Mouse (Mus musculus): Measurements from ENCODE around the gene Ddx20. TPM values are rescaled to one million over a fixed set of nuclear protein-coding genes. Genes with fewer than 3 reads are reported as not detected.

Ddx20 gene
- polyA plus RNA-seq, 1 experiment from 2014 or later = 40.1 TPM

GRCm38 (mm10) chr3:105717856-105718555 lies 30.6 kb upstream of the Ddx20 start:
- H3K4me2 ChIP-seq (replicated peaks) = no peak overlapping the region; the same call in 1 of the 2 replicates
- no peaks in the 10 kb centered on the region for H3K9me3 ChIP-seq
- no peaks in the 10 kb centered on the region for H3K27me3 ChIP-seq
- peaks cover 22% of the 10 kb centered on the region for H3K4me1 ChIP-seq
- H3K36me3 ChIP-seq = no peaks in the 10 kb centered on the region; the same call in 1 of the 2 replicates
- H3K9ac ChIP-seq = no peak overlapping the region
- WGBS = 59% methylated on average over 11 of the region's 11 CpGs
- no peak overlapping the region for H3K4me3 ChIP-seq
- no peak for ATAC-seq (ENCODE audit: low FRiP score, low read depth)
- no peak overlapping the region for H3K27ac ChIP-seq

DNA sequence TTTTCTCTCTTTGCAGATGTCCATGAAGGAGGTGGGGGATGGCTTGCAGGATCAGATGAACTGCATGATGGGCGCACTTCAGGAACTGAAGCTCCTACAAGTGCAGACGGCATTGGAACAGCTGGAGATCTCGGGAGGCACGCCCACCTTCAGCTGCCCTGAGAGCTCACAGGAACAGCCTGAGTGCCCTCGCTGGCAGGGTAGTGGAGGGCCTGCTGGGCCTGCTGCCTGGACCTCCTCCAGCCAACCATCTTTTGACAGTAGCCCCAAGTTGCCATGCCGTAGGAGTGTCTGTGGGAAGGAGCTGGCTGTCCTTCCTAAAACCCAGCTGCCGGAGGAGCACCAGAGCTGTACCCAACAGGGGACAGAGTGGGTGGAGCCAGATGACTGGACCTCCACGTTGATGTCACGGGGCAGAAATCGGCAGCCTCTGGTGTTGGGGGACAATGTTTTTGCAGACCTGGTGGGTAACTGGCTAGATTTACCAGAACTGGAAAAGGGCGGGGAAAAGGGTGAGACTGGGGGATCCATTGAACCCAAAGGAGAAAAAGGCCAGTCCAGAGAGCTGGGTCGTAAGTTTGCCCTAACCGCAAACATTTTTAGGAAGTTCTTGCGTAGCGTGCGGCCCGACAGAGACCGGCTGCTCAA lies 29.1 kb upstream of the Ddx20 start:
- Histone ChIP-seq H3K9ac (no peak overlapping the region), H3K9me3 (no peaks in the 10 kb centered on the region), H3K4me3 (no peak overlapping the region), H3K27ac (no peak overlapping the region; the same call in 1 of the 2 replicates), H3K4me1 (peaks cover 22% of the 10 kb centered on the region), H3K27me3 (no peaks in the 10 kb centered on the region), H3K4me2 (replicated peaks) (no peak overlapping the region), H3K36me3 (no peaks in the 10 kb centered on the region)
- WGBS = 58% methylated on average over 18 of the region's 18 CpGs
- peak; percentile 17; the same call in 1 of the 2 replicates for ATAC-seq (ENCODE audit: low FRiP score, low read depth)

DNA sequence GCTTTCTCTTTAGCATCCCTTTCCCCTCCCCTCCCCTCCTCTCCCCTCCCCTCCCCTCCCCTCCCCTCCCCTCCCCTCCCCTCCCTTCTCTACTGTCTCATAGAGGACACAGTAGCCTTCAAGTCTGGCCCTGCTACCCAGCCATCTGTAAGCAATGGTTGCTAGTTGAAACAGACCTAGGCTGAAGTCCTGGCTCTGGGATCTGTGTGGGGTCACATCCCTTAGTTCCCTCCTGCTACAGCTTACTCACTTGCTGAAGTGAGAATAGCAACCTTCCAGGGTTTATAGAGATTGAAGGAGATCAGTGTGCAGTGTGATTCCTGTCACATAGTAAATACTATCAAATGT lies 27.4 kb upstream of the Ddx20 start:
- no peaks in the 10 kb centered on the region for H3K9me3 ChIP-seq
- no peak overlapping the region for H3K4me2 ChIP-seq (replicated peaks)
- H3K27ac ChIP-seq = no peak overlapping the region
- no peaks in the 10 kb centered on the region for H3K36me3 ChIP-seq
- H3K4me1 ChIP-seq = peaks cover 22% of the 10 kb centered on the region
- no peaks in the 10 kb centered on the region for H3K27me3 ChIP-seq
- ATAC-seq (ENCODE audit: low FRiP score, low read depth) = no peak
- no peak overlapping the region for H3K4me3 ChIP-seq
- H3K9ac ChIP-seq = no peak overlapping the region

DNA sequence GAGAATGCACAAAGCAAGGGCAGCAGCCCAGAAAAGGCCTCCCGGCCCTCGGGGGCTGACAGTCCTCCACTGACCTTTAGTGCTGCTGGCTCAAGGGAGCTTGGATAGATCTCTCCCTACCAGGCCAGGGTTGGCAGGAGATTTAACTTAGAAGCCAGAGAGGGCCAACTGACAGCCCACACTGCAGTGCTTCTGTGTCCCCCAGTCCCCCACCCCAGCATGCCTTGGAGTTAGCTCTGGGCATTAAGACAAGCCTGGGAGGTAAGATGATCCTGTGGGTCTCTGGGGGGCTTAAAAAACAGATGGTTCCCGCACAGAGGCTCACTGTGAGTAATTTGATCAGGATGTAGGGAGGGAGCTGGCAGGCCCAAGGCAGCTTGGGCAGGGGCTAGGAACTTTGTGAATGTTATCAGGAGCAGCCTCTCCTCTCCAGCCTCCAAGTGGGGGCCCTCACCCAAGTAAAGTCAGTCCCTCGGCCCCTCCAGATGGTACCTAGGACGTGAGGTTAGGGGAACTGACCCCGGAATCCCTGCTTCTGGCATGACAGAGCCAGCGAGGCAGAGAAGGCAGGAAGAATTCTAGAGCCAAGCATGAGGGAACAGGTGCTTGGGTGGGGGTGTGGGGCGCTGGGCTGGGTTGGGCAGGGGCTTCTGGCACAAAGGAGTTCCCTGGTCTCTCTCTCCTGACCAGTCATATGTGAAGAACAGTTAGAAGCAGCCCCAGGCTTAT lies 26.9 kb upstream of the Ddx20 start:
- H3K4me1 ChIP-seq = peaks cover 22% of the 10 kb centered on the region
- H3K36me3 ChIP-seq = no peaks in the 10 kb centered on the region
- ATAC-seq (ENCODE audit: low FRiP score, low read depth) = peak; percentile 88
- H3K27me3 ChIP-seq = no peaks in the 10 kb centered on the region
- H3K9me3 ChIP-seq = no peaks in the 10 kb centered on the region
- H3K4me2 ChIP-seq (replicated peaks) = no peak overlapping the region
- H3K9ac ChIP-seq = no peak overlapping the region
- WGBS = 16% methylated on average over 8 of the region's 8 CpGs
- H3K4me3 ChIP-seq = no peak overlapping the region
- H3K27ac ChIP-seq = peak overlapping the region; percentile 39; the same call in 1 of the 2 replicates

GRCm38 (mm10) chr3:105712827-105713226 lies 25.5 kb upstream of the Ddx20 start:
- Histone ChIP-seq H3K27me3 (no peaks in the 10 kb centered on the region), H3K4me2 (replicated peaks) (no peak overlapping the region), H3K9ac (no peak overlapping the region), H3K27ac (no peak overlapping the region), H3K9me3 (no peaks in the 10 kb centered on the region), H3K4me1 (peaks cover 15% of the 10 kb centered on the region), H3K36me3 (no peaks in the 10 kb centered on the region), H3K4me3 (no peak overlapping the region)
- ATAC-seq (ENCODE audit: low FRiP score, low read depth) = no peak

DNA sequence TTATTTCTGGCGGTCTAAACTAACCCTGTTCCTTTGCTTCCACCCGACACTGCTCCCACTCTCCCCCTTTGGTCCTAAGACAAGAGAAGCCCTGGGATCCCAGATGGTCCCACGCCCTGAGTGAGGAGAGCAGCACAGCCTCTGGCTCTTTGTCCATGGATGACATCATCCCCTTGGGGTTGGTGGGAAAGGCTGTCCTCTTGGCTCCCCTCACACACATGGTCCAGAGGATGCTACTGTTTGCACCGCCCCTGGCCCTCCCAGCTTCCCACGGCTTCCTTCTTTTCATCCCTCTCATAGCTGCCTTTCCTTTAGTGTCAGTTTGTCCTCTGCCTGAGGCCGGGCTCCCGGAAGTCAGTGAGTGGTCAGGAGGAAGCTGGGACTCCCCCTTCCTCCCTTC lies 24.4 kb upstream of the Ddx20 start:
- Histone ChIP-seq H3K4me2 (replicated peaks) (no peak overlapping the region), H3K27me3 (peaks cover 10% of the 10 kb centered on the region), H3K36me3 (no peaks in the 10 kb centered on the region), H3K27ac (no peak overlapping the region), H3K4me1 (peaks cover 17% of the 10 kb centered on the region), H3K9ac (no peak overlapping the region), H3K9me3 (no peaks in the 10 kb centered on the region), H3K4me3 (no peak overlapping the region)
- 65% methylated on average over 7 of the region's 7 CpGs for WGBS
- ATAC-seq (ENCODE audit: low FRiP score, low read depth) = no peak

DNA sequence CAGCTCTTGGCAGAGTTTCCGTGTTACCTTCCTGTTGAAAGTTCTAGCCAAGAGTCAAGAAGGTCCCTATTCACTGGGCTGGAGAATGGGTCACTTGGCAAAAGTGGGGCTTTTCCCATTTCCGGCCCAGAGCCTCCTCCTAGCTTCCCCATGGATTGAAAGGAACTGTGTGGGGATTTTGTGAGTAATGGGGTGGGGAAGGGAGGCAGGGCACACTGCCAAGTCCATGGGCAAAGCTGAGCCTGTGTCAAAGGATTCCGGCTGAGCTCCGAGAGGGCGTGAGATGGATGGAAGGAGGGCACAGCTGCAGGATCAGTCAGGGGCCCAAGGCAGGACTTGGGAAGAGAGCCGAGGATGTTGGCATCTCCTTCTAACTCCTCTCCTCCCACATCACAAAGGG lies 22.9 kb upstream of the Ddx20 start:
- H3K4me2 ChIP-seq (replicated peaks) = no peak overlapping the region
- H3K27ac ChIP-seq = no peak overlapping the region
- ATAC-seq (ENCODE audit: low FRiP score, low read depth) = no peak
- no peak overlapping the region for H3K4me3 ChIP-seq
- H3K27me3 ChIP-seq = peaks cover 25% of the 10 kb centered on the region
- H3K36me3 ChIP-seq = no peaks in the 10 kb centered on the region
- WGBS = 68% methylated on average over 6 of the region's 6 CpGs
- H3K9me3 ChIP-seq = no peaks in the 10 kb centered on the region
- peaks cover 26% of the 10 kb centered on the region for H3K4me1 ChIP-seq
- no peak overlapping the region for H3K9ac ChIP-seq

- no peak overlapping the region for H3K4me3 ChIP-seq
- WGBS = 18% methylated on average over 7 of the region's 7 CpGs
- no peak overlapping the region for H3K9ac ChIP-seq
- no peak overlapping the region for H3K27ac ChIP-seq
- peaks cover 18% of the 10 kb centered on the region for H3K4me1 ChIP-seq
- no peaks in the 10 kb centered on the region for H3K9me3 ChIP-seq
- H3K4me2 ChIP-seq (replicated peaks) = no peak overlapping the region
- peaks cover 43% of the 10 kb centered on the region for H3K27me3 ChIP-seq
- no peak for ATAC-seq (ENCODE audit: low FRiP score, low read depth)
- H3K36me3 ChIP-seq = no peaks in the 10 kb centered on the region
Observed at GRCm38 (mm10) chr3:105707590-105707989, 20.2 kb upstream of the Ddx20 start.

DNA sequence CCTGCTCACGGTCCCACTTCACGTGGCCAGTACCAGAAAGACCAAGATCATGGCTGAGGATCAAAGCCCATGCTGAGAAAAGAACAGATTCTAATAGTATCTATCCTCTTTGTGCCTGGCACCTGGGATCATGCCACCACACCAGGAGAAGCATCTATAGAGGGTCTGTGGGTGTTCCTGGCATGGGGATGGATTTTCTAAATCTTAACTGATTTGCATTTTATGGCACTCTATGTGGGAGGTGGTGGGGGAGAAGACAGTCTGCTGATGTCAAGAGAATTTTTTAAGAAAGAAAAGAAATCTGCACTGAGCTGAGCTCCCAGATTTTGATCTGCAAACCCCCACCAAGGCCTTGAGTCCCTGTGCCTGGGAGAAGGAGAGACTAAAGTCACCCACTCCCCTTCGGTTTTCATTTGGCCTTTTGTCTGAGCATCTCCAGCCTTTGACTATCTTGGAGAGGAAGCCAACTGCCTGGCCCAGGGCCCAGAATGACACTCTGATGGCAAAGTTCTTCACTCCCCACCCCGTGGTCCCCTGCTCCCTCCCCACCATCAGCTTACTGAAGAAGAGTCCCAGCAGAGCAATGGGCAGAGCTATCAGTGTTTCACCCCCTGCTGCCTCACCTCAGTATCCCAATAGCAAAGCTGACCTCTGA lies 19.1 kb upstream of the Ddx20 start:
- Histone ChIP-seq H3K9me3 (no peaks in the 10 kb centered on the region), H3K27me3 (peaks cover 47% of the 10 kb centered on the region), H3K27ac (no peak overlapping the region)

DNA sequence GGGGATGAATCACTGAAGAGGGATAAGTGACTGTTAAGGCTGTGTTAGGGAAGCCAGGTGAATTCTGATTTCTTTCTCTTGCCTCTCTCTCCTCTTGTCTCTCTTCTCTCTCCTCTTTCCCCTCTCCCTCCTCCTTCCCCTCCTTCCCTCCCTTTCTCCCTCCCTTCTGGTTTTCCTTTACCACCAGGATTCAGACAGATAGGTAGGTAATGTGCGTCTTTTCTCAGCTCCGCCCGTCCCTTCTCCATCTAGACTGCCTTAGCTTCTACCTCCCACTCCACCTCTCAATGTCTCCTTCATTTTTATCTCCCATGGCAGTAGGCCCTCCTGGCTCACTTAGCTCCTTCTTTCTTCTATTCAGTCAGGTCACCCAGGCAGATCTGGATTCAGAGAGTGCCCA lies 18.2 kb upstream of the Ddx20 start:
- ATAC-seq (ENCODE audit: low FRiP score, low read depth) = no peak
- peaks cover 47% of the 10 kb centered on the region for H3K27me3 ChIP-seq
- no peaks in the 10 kb centered on the region for H3K36me3 ChIP-seq
- H3K4me3 ChIP-seq = peak overlapping the region; percentile 56
- peak overlapping the region; percentile 100 for H3K4me2 ChIP-seq (replicated peaks)
- no peaks in the 10 kb centered on the region for H3K9me3 ChIP-seq
- H3K9ac ChIP-seq = peak overlapping the region; percentile 72
- WGBS = 19% methylated on average over 3 of the region's 3 CpGs
- no peak overlapping the region for H3K27ac ChIP-seq
- peaks cover 22% of the 10 kb centered on the region for H3K4me1 ChIP-seq

More for the DNA sequence above, 19.1 kb upstream of the Ddx20 start:
- ATAC-seq (ENCODE audit: low FRiP score, low read depth) = no peak
- Histone ChIP-seq H3K4me1 (peaks cover 18% of the 10 kb centered on the region), H3K9ac (no peak overlapping the region), H3K4me2 (replicated peaks) (peak overlapping the region; percentile 100), H3K4me3 (peak overlapping the region; percentile 56), H3K36me3 (no peaks in the 10 kb centered on the region)
- 39% methylated on average over 4 of the region's 4 CpGs for WGBS

- H3K27me3 ChIP-seq = peaks cover 47% of the 10 kb centered on the region
- WGBS = under 1% methylated on average over 24 of the region's 28 CpGs
Observed at GRCm38 (mm10) chr3:105705061-105705549, 17.7 kb upstream of the Ddx20 start.

More at GRCm38 (mm10) chr3:105705061-105705549, 17.7 kb upstream of the Ddx20 start:
- Histone ChIP-seq H3K4me1 (peaks cover 22% of the 10 kb centered on the region), H3K36me3 (no peaks in the 10 kb centered on the region), H3K9me3 (no peaks in the 10 kb centered on the region), H3K4me3 (peak overlapping the region; percentile 56), H3K4me2 (replicated peaks) (peak overlapping the region; percentile 100), H3K27ac (no peak overlapping the region), H3K9ac (peak overlapping the region; percentile 72)
- peak; percentile 20 for ATAC-seq (ENCODE audit: low FRiP score, low read depth)
